Mouse (Mus musculus) midbrain, embryonic 16.5 days (tissue): ENCODE results near the gene Asf1b. TPM values are rescaled to one million over a fixed set of nuclear protein-coding genes. Genes with fewer than 3 reads are reported as not detected.

ENCODE experiments used
- ATAC-seq: fragments of 200-750 bp; cut with Nextera tagmentation; 2 replicates; pipeline ENCODE4 v1.8.0; 2017; ENCODE audit warnings: moderate TSS enrichment
- H3K27ac ChIP-seq: fragments of 300-500 bp; sonication (generic); 2 replicates; pipeline ENCODE4 v1.5.1; 2014; ENCODE audit warnings: mild to moderate bottlenecking, low read length, mixed read lengths
- H3K27me3 ChIP-seq: fragments of 300-500 bp; sonication (generic); 2 replicates; pipeline ENCODE4 v1.6.1; 2014; ENCODE audit warnings: low read depth, low read length, mixed read lengths; ENCODE audit not compliant: control insufficient read depth, insufficient read depth
- H3K36me3 ChIP-seq: fragments of 300-500 bp; sonication (generic); 2 replicates; pipeline ENCODE4 v1.6.1; 2014; ENCODE audit warnings: mild to moderate bottlenecking, low read length, moderate library complexity, mixed read lengths; ENCODE audit not compliant: control insufficient read depth, insufficient read depth
- H3K4me1 ChIP-seq: fragments of 300-500 bp; sonication (generic); 2 replicates; pipeline ENCODE4 v1.6.1; 2014; ENCODE audit warnings: mild to moderate bottlenecking, low read length, mixed read lengths; ENCODE audit not compliant: control insufficient read depth, insufficient read depth
- H3K4me2 ChIP-seq: fragments of 300-500 bp; sonication (generic); 2 replicates; pipeline ENCODE4 v1.6.1; 2014; ENCODE audit warnings: mild to moderate bottlenecking, low read length, mixed read lengths
- H3K4me3 ChIP-seq: fragments of 300-500 bp; sonication (generic); 2 replicates; pipeline ENCODE4 v1.5.1; 2014; ENCODE audit warnings: low read depth, mild to moderate bottlenecking, low read length, moderate library complexity, mixed read lengths
- H3K9ac ChIP-seq: fragments of 300-500 bp; sonication (generic); 2 replicates; pipeline ENCODE4 v1.6.1; 2014; ENCODE audit warnings: low read depth, low read length, mixed read lengths
- H3K9me3 ChIP-seq: fragments of 300-500 bp; sonication (generic); replicated peaks from 2 replicates; pipeline ENCODE4 v1.6.1; 2014; ENCODE audit warnings: mild to moderate bottlenecking, low read length, mixed read lengths; ENCODE audit not compliant: control insufficient read depth, poor library complexity, severe bottlenecking
- WGBS: fragments of 180-500 bp; shearing (Covaris S2); extraction: QIAGEN DNeasy Blood & Tissue Kit; methylation state at CpG from one replicate; pipeline ENCODE4 v1.1.7; 2014; 5-methylcytosine and 5-hydroxymethylcytosine counted together
- microRNA counts: library from miRNA; unstranded; fragments of <30 nt; microRNA quantifications from one replicate; lab custom pipeline; 2016
- microRNA-seq: library from miRNA; unstranded; fragments of <30 nt; microRNA quantifications from one replicate; pipeline ENCODE4, GENCODE M21; 2017
- polyA plus RNA-seq: library from polyadenylated mRNA; unstranded; fragments of >200 nt; fragmentation: Nextera tagmentation; extraction: Ambion mirVana; gene quantifications from 2 replicates; pipeline ENCODE4 v1.2.1, GENCODE M21; 2015

Gene Asf1b
- polyA plus RNA-seq, 1 experiment from 2014 or later: 6.1 TPM

DNA sequence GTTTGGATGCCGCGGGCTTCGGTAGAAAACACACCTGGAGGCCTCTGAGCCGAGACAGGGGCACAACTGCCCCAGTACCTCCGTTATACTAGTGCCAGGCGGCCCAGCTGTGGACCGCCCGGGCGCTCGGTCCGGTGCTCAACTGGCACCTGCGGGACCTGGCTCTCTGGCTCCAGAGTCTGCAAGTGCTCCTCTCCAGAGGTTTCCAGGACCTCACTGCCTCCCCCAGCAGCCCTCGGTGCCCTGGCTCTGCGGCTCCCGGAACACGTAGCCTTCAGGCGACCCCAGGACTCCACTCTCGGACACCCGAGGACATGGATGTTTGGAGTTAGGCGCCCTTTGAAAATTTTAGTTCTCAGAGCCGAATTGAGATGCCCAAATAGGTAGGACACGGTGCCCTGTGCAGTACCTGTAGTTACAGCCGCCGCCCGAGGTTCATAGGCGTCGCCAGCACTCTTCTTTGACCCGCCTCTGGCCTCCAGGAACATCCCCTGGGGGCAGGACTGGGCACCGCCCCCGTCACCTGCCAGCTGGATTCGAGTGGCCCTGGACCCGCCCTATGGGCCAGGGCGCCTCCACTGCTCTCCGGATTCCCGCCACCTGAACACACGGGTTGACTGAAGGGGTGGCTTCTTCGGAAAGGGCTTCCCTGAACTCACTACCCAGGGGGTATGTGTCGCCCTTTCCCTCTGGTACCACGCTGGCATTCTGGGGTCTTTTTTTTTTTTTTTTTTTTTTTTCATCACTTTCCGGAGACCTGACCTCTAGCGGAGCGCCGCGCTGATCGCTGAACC, 56.6 kb downstream of the Asf1b start, which contains the start of gene 2210011C24Rik:
Gene 2210011C24Rik (minus strand): TSS at position 467 of the 794 bp plus-strand sequence.
- peaks cover 22% of the 10 kb centered on the region for H3K4me1 ChIP-seq
- H3K9me3 ChIP-seq: no peaks in the 10 kb centered on the region
- peaks cover 22% of the 10 kb centered on the region for H3K27me3 ChIP-seq
- ATAC-seq: 0 out of 2 replicates have a peak, but pooled peaks have one; percentile 20
- peak within 1 kb of the TSS; percentile 66 for H3K9ac ChIP-seq
- H3K36me3 ChIP-seq: no peaks in the 10 kb centered on the region
- peak within 1 kb of the TSS; percentile 58 for H3K4me3 ChIP-seq
- peak within 1 kb of the TSS; percentile 94 for H3K4me2 ChIP-seq
- under 1% methylated on average over 45 of the region's 45 CpGs for WGBS
- no peak within 1 kb of the TSS for H3K27ac ChIP-seq

DNA sequence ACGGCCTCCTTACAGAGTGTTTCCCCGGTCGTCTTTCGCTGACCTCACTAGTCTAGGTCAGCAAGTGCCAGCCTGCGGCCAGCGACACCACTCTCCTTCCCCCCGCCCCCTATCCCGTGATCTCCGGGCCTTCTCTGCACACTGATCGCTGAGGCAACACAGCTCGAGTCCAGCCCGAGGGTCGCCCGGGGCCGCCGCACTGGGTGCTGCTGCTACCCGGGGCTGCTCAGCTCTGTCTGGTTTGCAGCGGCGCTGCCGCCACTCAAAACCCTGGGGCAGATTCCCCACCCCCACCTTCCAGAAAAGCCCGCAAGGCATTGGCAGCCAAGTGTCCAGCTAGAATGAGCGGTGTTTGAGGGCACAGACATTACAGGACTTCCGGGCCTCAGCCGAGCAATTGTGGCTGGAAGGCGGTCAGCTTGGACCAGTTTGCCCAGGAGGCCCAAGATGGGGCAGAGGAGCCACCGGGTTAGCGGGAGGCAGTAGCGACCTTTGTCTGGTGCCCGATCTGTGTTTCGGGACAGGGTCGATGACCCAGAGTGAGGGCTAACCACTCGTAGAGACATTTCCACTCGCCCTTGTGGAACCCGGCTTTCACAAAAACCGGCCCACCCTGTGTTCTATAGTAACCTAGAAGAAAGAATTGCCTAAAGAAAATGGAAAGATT, 57.3 kb downstream of the Asf1b start:
- Histone ChIP-seq H3K36me3 (no peaks in the 10 kb centered on the region), H3K27me3 (peaks cover 22% of the 10 kb centered on the region), H3K27ac (no peak overlapping the region), H3K9ac (peak overlapping the region; percentile 40; the same call in 1 of the 2 replicates), H3K9me3 (no peaks in the 10 kb centered on the region), H3K4me2 (peak overlapping the region; percentile 94), H3K4me3 (peak overlapping the region; percentile 58), H3K4me1 (peaks cover 22% of the 10 kb centered on the region)
- ATAC-seq: no peak
- WGBS: 2% methylated on average over 35 of the region's 35 CpGs

DNA sequence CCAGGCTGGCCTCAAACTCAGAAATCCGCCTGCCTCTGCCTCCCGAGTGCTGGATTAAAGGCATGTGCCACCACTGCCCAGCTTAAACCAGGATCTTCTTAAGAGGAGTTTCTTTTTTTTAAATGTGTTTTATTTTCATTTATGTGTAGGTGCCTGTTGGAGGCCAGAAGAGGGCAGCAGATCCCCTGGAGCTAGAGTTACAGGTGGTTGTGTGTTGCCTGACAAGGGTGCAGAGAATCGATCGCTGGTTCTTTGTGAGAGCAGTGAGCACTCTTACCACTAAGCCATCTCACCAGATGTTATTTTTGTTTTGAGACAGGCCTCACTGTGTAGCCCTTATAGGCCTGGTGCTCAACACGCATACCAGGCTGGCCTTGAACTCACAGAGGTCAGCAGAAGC, 60.5 kb downstream of the Asf1b start:
- no peaks in the 10 kb centered on the region for H3K36me3 ChIP-seq
- H3K4me1 ChIP-seq: peaks cover 16% of the 10 kb centered on the region
- H3K9me3 ChIP-seq: no peaks in the 10 kb centered on the region
- no peak overlapping the region for H3K27ac ChIP-seq
- H3K27me3 ChIP-seq: peaks cover 21% of the 10 kb centered on the region
- no peak for ATAC-seq
- H3K4me3 ChIP-seq: no peak overlapping the region
- WGBS: 94% methylated on average over 5 of the region's 5 CpGs
- H3K4me2 ChIP-seq: no peak overlapping the region
- H3K9ac ChIP-seq: no peak overlapping the region

DNA sequence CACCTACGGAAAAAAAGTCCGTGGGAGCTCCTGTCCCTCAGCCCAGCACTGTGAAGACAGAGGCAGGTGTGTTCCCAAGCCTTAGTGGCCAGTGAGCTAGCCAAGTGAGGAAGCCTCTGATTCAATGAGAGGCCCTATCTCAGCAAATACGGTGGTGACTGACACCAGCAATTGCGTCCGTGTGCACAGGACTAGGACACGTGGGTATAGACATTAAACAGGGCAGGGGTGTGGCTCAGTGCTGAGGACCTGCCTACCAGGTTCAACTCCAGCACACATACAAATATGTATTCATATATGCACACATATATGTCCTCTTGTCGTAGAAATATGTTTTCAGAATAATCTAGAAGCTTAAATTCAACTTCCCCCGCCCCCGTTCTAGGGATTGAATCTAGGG, 64.4 kb downstream of the Asf1b start:
- no peaks in the 10 kb centered on the region; the same call in 1 of the 2 replicates for H3K4me1 ChIP-seq
- H3K4me2 ChIP-seq: no peak overlapping the region

More for the DNA sequence above, 64.4 kb downstream of the Asf1b start:
- Histone ChIP-seq H3K9ac (no peak overlapping the region), H3K36me3 (no peaks in the 10 kb centered on the region), H3K9me3 (no peaks in the 10 kb centered on the region), H3K4me3 (no peak overlapping the region), H3K27ac (no peak overlapping the region), H3K27me3 (peaks cover 12% of the 10 kb centered on the region)
- 86% methylated on average over 9 of the region's 9 CpGs for WGBS
- ATAC-seq: no peak

MicroRNAs within 50 kb of the gene (microRNA counts, 519-probe panel; counts per million panel counts)
- 386 counts per million, percentile 18 among the panel's probes with 10 or more counts for microRNA mmu-miR-1199 (lab: Ali Mortazavi, UCI)

Small RNAs within 50 kb of the gene (microRNA-seq; reads per million reads assigned to microRNA genes)
- gene Gm44330 (not detected), gene Gm44450 (not detected), gene Mir1199 (0.52 reads per million), gene Mir8111 (2.1 reads per million, percentile 6 among the genes with 10 or more reads in this experiment)

Other genes with a start within 250 kb of the Asf1b start
- gene Ddx39, start 240.3 kb upstream of the Asf1b start, polyA plus RNA-seq: 92.4 and 105 TPM in 2 replicates
- gene Adgre5, start 214.2 kb upstream of the Asf1b start, polyA plus RNA-seq: 10.9 and 11.2 TPM in 2 replicates
- 54.8 and 59.8 TPM in 2 replicates for gene Adgrl1, start 55.4 kb upstream of the Asf1b start, polyA plus RNA-seq
- 0.58 and 0.69 TPM in 2 replicates for gene Gm10644, start 302 bp upstream of the Asf1b start, polyA plus RNA-seq
- gene Prkaca, start 17.5 kb downstream of the Asf1b start, polyA plus RNA-seq: 225 and 231 TPM in 2 replicates
- 5.4 and 6.3 TPM in 2 replicates for gene Samd1, start 42.2 kb downstream of the Asf1b start, polyA plus RNA-seq
- 1.1 and 1.3 TPM in 2 replicates for gene 1700067K01Rik, start 46.0 kb downstream of the Asf1b start, polyA plus RNA-seq
- gene 2210011C24Rik, start 56.7 kb downstream of the Asf1b start, polyA plus RNA-seq: 0.28 and 0.30 TPM in 2 replicates
- gene Palm3, start 66.0 kb downstream of the Asf1b start, polyA plus RNA-seq: 2.8 and 4.7 TPM in 2 replicates
- 0.26 and 0.47 TPM in 2 replicates for gene Il27ra, start 87.1 kb downstream of the Asf1b start, polyA plus RNA-seq
- gene Rln3, start 89.5 kb downstream of the Asf1b start, polyA plus RNA-seq: 0.72 and 1.9 TPM in 2 replicates
- 1.2 and 1.5 TPM in 2 replicates for gene Gm10643, start 109.6 kb downstream of the Asf1b start, polyA plus RNA-seq
- 11.3 and 11.7 TPM in 2 replicates for gene Rfx1, start 111.3 kb downstream of the Asf1b start, polyA plus RNA-seq
- gene Dcaf15, start 149.3 kb downstream of the Asf1b start, polyA plus RNA-seq: 20.6 and 24.7 TPM in 2 replicates
- gene Podnl1, start 170.5 kb downstream of the Asf1b start, polyA plus RNA-seq: 0.53 and 0.70 TPM in 2 replicates
- gene Cc2d1a, start 192.4 kb downstream of the Asf1b start, polyA plus RNA-seq: 55.7 and 64.8 TPM in 2 replicates
- gene 4930432K21Rik, start 192.5 kb downstream of the Asf1b start, polyA plus RNA-seq: 2.1 and 2.5 TPM in 2 replicates
- gene Nanos3, start 229.7 kb downstream of the Asf1b start, polyA plus RNA-seq: 6.6 and 7.1 TPM in 2 replicates